Mouse (Mus musculus): ENCODE measurements around the gene Zbtb16. TPM values are rescaled to one million over a fixed set of nuclear protein-coding genes. Genes with fewer than 3 reads are reported as not detected.

Gene Zbtb16
- polyA plus RNA-seq, 1 experiment from 2014 or later, result 5.6 TPM

GRCm38 (mm10) chr9:48773710-48774109 is 62.3 kb downstream of the Zbtb16 start:
- no peak for ATAC-seq (ENCODE audit: low FRiP score)
- no peak overlapping the region for H3K9ac ChIP-seq
- H3K27me3 ChIP-seq, result no peaks in the 10 kb centered on the region
- no peak overlapping the region for H3K4me3 ChIP-seq (replicated peaks)
- H3K36me3 ChIP-seq (replicated peaks), result no peaks in the 10 kb centered on the region
- H3K4me2 ChIP-seq, result no peak overlapping the region
- 93% methylated on average over 8 of the region's 8 CpGs for WGBS
- H3K27ac ChIP-seq, result no peak overlapping the region
- no peaks in the 10 kb centered on the region for H3K9me3 ChIP-seq
- no peaks in the 10 kb centered on the region for H3K4me1 ChIP-seq

DNA sequence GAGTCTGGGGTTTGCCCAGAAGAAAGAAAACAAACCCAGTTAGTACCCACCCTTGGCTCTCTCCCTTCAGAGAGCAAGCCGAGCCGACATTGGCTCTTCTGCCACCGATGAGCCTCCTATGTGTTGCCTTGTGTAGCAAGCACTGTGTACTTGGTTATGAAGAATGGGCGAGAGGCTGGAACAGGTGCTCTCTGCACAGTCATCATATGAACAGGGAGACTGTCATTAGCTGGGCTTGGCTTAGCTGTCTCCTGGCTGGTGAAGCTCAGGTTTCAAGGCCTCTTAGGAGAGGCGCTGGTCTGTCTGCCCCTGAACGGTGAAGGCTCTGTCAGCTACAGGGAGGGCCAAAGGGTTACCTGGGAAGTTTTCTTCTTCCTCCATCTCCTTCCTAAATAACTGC is 62.9 kb downstream of the Zbtb16 start:
- no peak for ATAC-seq (ENCODE audit: low FRiP score)
- H3K9ac ChIP-seq, result no peak overlapping the region
- H3K27me3 ChIP-seq, result no peaks in the 10 kb centered on the region
- H3K4me2 ChIP-seq, result no peak overlapping the region
- H3K4me3 ChIP-seq (replicated peaks), result no peak overlapping the region
- H3K4me1 ChIP-seq, result no peaks in the 10 kb centered on the region
- 94% methylated on average over 6 of the region's 6 CpGs for WGBS
- H3K27ac ChIP-seq, result no peak overlapping the region
- no peaks in the 10 kb centered on the region for H3K9me3 ChIP-seq
- H3K36me3 ChIP-seq (replicated peaks), result no peaks in the 10 kb centered on the region

- H3K36me3 ChIP-seq (replicated peaks), result no peaks in the 10 kb centered on the region
- no peaks in the 10 kb centered on the region for H3K9me3 ChIP-seq
- ATAC-seq (ENCODE audit: low FRiP score), result no peak
- H3K27ac ChIP-seq, result no peak overlapping the region
- 95% methylated on average over 6 of the region's 6 CpGs for WGBS
- H3K4me2 ChIP-seq, result no peak overlapping the region
- H3K27me3 ChIP-seq, result no peaks in the 10 kb centered on the region
- no peak overlapping the region for H3K9ac ChIP-seq
- no peaks in the 10 kb centered on the region; the same call in 1 of the 2 replicates for H3K4me1 ChIP-seq
- H3K4me3 ChIP-seq (replicated peaks), result no peak overlapping the region
These were observed 64.5 kb downstream of the Zbtb16 start for GRCm38 (mm10) chr9:48771504-48771903.

- H3K27me3 ChIP-seq, result no peaks in the 10 kb centered on the region
- H3K4me3 ChIP-seq (replicated peaks), result no peak overlapping the region
- no peak overlapping the region for H3K4me2 ChIP-seq
- peaks cover 9% of the 10 kb centered on the region for H3K4me1 ChIP-seq
- no peak overlapping the region for H3K9ac ChIP-seq
- WGBS, result 91% methylated on average over 4 of the region's 4 CpGs
- no peak overlapping the region for H3K27ac ChIP-seq
- H3K36me3 ChIP-seq (replicated peaks), result no peaks in the 10 kb centered on the region
- ATAC-seq (ENCODE audit: low FRiP score), result no peak
- H3K9me3 ChIP-seq, result no peaks in the 10 kb centered on the region
These were observed 67.1 kb downstream of the Zbtb16 start for GRCm38 (mm10) chr9:48768965-48769364.

DNA sequence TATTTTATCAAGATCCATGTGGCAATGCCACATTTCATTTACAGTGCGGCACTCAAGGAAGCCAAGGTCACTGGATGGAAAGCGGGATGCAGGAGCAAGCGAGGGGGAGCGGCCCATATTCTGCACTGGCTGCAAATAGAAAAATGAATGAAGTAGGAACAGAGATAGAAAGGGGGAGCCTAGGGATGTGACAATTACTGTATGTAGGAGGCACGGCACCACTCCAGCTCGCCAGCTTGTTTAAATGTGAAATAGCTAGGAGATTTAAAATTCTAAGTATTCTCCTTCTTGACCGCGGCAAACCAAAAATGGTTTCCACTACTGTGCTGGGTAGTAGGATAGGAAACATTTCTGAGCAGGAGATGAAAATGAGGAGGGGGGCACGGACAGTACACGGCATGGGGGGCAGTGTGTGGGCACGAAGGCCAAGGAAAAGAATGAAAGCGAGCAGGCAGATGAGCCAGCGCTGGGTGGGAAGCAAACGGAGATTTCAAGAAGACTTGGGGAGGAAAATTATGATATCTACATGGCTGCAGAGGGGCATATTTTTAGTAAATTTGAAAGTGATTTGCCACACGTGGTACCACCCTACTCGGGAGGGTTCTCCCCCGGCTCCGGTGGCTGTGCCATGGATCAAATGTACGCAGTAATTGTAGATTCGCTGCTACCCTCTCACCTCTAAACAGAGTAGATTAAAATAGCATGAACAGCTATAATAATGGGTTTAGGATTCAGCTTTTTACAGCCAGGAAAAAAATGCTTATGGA is 68.2 kb downstream of the Zbtb16 start:
- H3K4me3 ChIP-seq (replicated peaks), result no peak overlapping the region
- no peaks in the 10 kb centered on the region for H3K27me3 ChIP-seq
- H3K36me3 ChIP-seq (replicated peaks), result no peaks in the 10 kb centered on the region
- WGBS, result 90% methylated on average over 20 of the region's 20 CpGs
- no peak for ATAC-seq (ENCODE audit: low FRiP score)
- H3K27ac ChIP-seq, result no peak overlapping the region
- peaks cover 9% of the 10 kb centered on the region for H3K4me1 ChIP-seq
- H3K9ac ChIP-seq, result no peak overlapping the region
- H3K9me3 ChIP-seq, result no peaks in the 10 kb centered on the region
- H3K4me2 ChIP-seq, result no peak overlapping the region

GRCm38 (mm10) chr9:48765927-48766326 is 70.1 kb downstream of the Zbtb16 start:
- no peaks in the 10 kb centered on the region for H3K9me3 ChIP-seq
- no peak overlapping the region for H3K27ac ChIP-seq
- H3K4me3 ChIP-seq (replicated peaks), result no peak overlapping the region
- H3K4me2 ChIP-seq, result no peak overlapping the region
- no peak for ATAC-seq (ENCODE audit: low FRiP score)
- H3K36me3 ChIP-seq (replicated peaks), result no peaks in the 10 kb centered on the region
- H3K4me1 ChIP-seq, result peaks cover 19% of the 10 kb centered on the region
- no peak overlapping the region for H3K9ac ChIP-seq
- no peaks in the 10 kb centered on the region for H3K27me3 ChIP-seq

GRCm38 (mm10) chr9:48764311-48764710 is 71.7 kb downstream of the Zbtb16 start:
- WGBS, result 88% methylated on average over 5 of the region's 5 CpGs
- no peak overlapping the region for H3K9ac ChIP-seq
- H3K9me3 ChIP-seq, result no peaks in the 10 kb centered on the region
- H3K4me3 ChIP-seq (replicated peaks), result no peak overlapping the region
- H3K27ac ChIP-seq, result no peak overlapping the region
- H3K4me2 ChIP-seq, result no peak overlapping the region
- H3K36me3 ChIP-seq (replicated peaks), result no peaks in the 10 kb centered on the region
- ATAC-seq (ENCODE audit: low FRiP score), result no peak
- H3K27me3 ChIP-seq, result no peaks in the 10 kb centered on the region
- H3K4me1 ChIP-seq, result peaks cover 29% of the 10 kb centered on the region

- Histone ChIP-seq H3K27ac (peak overlapping the region; percentile 20; the same call in 1 of the 2 replicates), H3K9me3 (no peaks in the 10 kb centered on the region), H3K4me3 (replicated peaks) (no peak overlapping the region), H3K36me3 (replicated peaks) (no peaks in the 10 kb centered on the region), H3K4me1 (peaks cover 34% of the 10 kb centered on the region), H3K4me2 (no peak overlapping the region), H3K9ac (no peak overlapping the region), H3K27me3 (no peaks in the 10 kb centered on the region)
- WGBS, result 85% methylated on average over 14 of the region's 14 CpGs
- no peak for ATAC-seq (ENCODE audit: low FRiP score)
These were observed 74.0 kb downstream of the Zbtb16 start for GRCm38 (mm10) chr9:48761732-48762637.

- ATAC-seq (ENCODE audit: low FRiP score), result no peak
- no peak overlapping the region for H3K4me3 ChIP-seq (replicated peaks)
- H3K27ac ChIP-seq, result 0 out of 2 replicates have a peak overlapping the region, but pooled peaks have one; percentile 15
- H3K36me3 ChIP-seq (replicated peaks), result no peaks in the 10 kb centered on the region
- no peaks in the 10 kb centered on the region for H3K27me3 ChIP-seq
- H3K4me1 ChIP-seq, result peaks cover 41% of the 10 kb centered on the region
- H3K4me2 ChIP-seq, result no peak overlapping the region
- WGBS, result 83% methylated on average over 8 of the region's 8 CpGs
- H3K9ac ChIP-seq, result no peak overlapping the region
- H3K9me3 ChIP-seq, result no peaks in the 10 kb centered on the region
These were observed 74.9 kb downstream of the Zbtb16 start for GRCm38 (mm10) chr9:48761175-48761556.

- H3K4me1 ChIP-seq, result peaks cover 42% of the 10 kb centered on the region
- ATAC-seq (ENCODE audit: low FRiP score), result peak; percentile 69; the same call in 1 of the 2 replicates
- WGBS, result 63% methylated on average over 13 of the region's 13 CpGs
These were observed 75.4 kb downstream of the Zbtb16 start for GRCm38 (mm10) chr9:48760449-48761174.

GRCm38 (mm10) chr9:48759098-48759497 is 76.9 kb downstream of the Zbtb16 start:
- Histone ChIP-seq H3K9ac (no peak overlapping the region), H3K4me1 (peaks cover 42% of the 10 kb centered on the region), H3K4me2 (no peak overlapping the region), H3K36me3 (replicated peaks) (no peaks in the 10 kb centered on the region), H3K27me3 (no peaks in the 10 kb centered on the region), H3K9me3 (no peaks in the 10 kb centered on the region), H3K4me3 (replicated peaks) (no peak overlapping the region), H3K27ac (no peak overlapping the region)
- no peak for ATAC-seq (ENCODE audit: low FRiP score)
- WGBS, result 91% methylated on average over 4 of the region's 4 CpGs

More at GRCm38 (mm10) chr9:48760449-48761174, 75.4 kb downstream of the Zbtb16 start:
- Histone ChIP-seq H3K9ac (no peak overlapping the region), H3K4me2 (no peak overlapping the region), H3K4me3 (replicated peaks) (no peak overlapping the region), H3K27ac (peak overlapping the region; percentile 62), H3K9me3 (no peaks in the 10 kb centered on the region), H3K36me3 (replicated peaks) (no peaks in the 10 kb centered on the region), H3K27me3 (no peaks in the 10 kb centered on the region)

Data from forebrain, embryonic 12.5 days (tissue).